Mouse (Mus musculus) forebrain, embryonic 14.5 days (tissue): ENCODE measurements at regions not wholly inside any gene's neighbourhood (a gene's known extent, or its start where the extent isn't known, plus 50 kb on each side); places are given as distances from the start of the nearest gene placed in this dataset.
A peak's percentile ranks its signal among the peaks of the same experiment; 100 is the strongest.

Experiments
- ATAC-seq: fragments of 200-750 bp; cut with Nextera tagmentation; 2 replicates; pipeline ENCODE4 v1.8.0; 2017; ENCODE audit warnings: mild to moderate bottlenecking, moderate library complexity
- DNase-seq: peaks from one replicate; pipeline ENCODE4 v3.0.0-alpha.2; 2015; ENCODE audit warnings: low spot score
- H3K27ac ChIP-seq: fragments of 300-500 bp; sonication (generic); 2 replicates; pipeline ENCODE4 v1.5.1; 2014; ENCODE audit warnings: low read depth, mild to moderate bottlenecking, control low read depth, low read length, moderate library complexity
- H3K27me3 ChIP-seq: fragments of 300-500 bp; sonication (generic); replicated peaks from 2 replicates; pipeline ENCODE4 v1.6.1; 2014; ENCODE audit warnings: low read length, control low read depth, mixed read lengths; ENCODE audit not compliant: control insufficient read depth, insufficient read depth
- H3K36me3 ChIP-seq: fragments of 300-500 bp; sonication (generic); 2 replicates; pipeline ENCODE4 v1.6.1; 2014; ENCODE audit warnings: low read length, control low read depth; ENCODE audit not compliant: control insufficient read depth, insufficient read depth
- H3K4me1 ChIP-seq: fragments of 300-500 bp; sonication (generic); 2 replicates; pipeline ENCODE4 v1.6.1; 2014; ENCODE audit warnings: antibody characterized with exemption, low read length, control low read depth; ENCODE audit not compliant: control insufficient read depth, insufficient read depth
- H3K4me2 ChIP-seq: fragments of 300-500 bp; sonication (generic); 2 replicates; pipeline ENCODE4 v1.6.1; 2014; ENCODE audit warnings: mild to moderate bottlenecking, control low read depth, low read length
- H3K4me3 ChIP-seq: fragments of 300-500 bp; sonication (generic); 2 replicates; pipeline ENCODE4 v1.5.1; 2014; ENCODE audit warnings: low read depth, low read length, control low read depth
- H3K9ac ChIP-seq: fragments of 300-500 bp; sonication (generic); 2 replicates; pipeline ENCODE4 v1.6.1; 2014; ENCODE audit warnings: mild to moderate bottlenecking, low read length, control low read depth, moderate library complexity
- H3K9me3 ChIP-seq: fragments of 300-500 bp; sonication (generic); replicated peaks from 2 replicates; pipeline ENCODE4 v1.6.1; 2016; ENCODE audit warnings: low read length, control low read depth, mixed read lengths; ENCODE audit not compliant: control insufficient read depth
- WGBS: fragments of 180-500 bp; shearing (Covaris S2); extraction: QIAGEN DNeasy Blood & Tissue Kit; methylation state at CpG from one replicate; pipeline ENCODE4 v1.1.7; 2014; 5-methylcytosine and 5-hydroxymethylcytosine counted together

DNA sequence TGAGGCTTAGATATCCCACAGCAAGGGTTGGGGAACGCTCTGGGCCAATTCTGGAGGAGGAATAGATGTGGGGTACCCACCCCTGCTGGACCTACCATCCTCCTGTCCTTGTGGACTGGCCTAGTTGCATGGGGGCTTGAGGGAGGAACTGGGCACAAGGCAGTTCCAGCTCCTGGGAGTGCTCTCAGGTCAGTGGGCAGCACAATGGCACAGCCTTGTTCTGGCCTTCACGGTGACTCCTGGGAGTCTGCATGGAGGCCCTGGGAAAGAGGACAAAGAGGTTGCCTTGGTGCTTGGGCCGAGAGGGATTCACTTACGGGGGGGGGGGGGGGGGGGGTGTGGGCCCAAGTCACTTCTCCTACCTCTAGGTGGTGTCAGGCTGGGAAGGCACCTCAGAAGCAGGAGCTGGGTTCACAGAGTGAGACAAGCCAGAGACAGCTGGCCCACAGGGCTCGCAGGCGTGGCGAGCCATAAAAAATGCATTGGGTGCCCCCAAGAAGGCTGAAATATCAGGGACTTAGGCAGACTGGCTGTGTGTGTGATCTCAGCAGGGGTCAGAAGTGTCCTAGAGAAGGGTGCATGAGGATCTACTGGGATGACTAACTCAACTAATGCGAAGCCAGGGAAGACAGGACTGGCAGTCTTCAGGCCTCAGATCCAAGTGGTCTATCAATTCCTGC, 83.7 kb downstream of the 1700001O22Rik start:
- H3K9me3 ChIP-seq: no peaks in the 10 kb centered on the region
- H3K4me3 ChIP-seq: peak overlapping the region; percentile 24
- H3K36me3 ChIP-seq: no peaks in the 10 kb centered on the region
- peak overlapping the region; percentile 77 for H3K9ac ChIP-seq
- no peaks in the 10 kb centered on the region for H3K27me3 ChIP-seq
- DNase-seq (no peak), ATAC-seq (no peak)
- 12% methylated on average over 8 of the region's 8 CpGs for WGBS
- peaks cover 80% of the 10 kb centered on the region for H3K4me1 ChIP-seq
- H3K27ac ChIP-seq: peak overlapping the region; percentile 100
- H3K4me2 ChIP-seq: peak overlapping the region; percentile 64

- Histone ChIP-seq H3K9ac (peak overlapping the region; percentile 77), H3K4me3 (peak overlapping the region; percentile 24), H3K27ac (peak overlapping the region; percentile 100), H3K9me3 (no peaks in the 10 kb centered on the region), H3K4me2 (peak overlapping the region; percentile 64), H3K4me1 (peaks cover 73% of the 10 kb centered on the region), H3K27me3 (no peaks in the 10 kb centered on the region), H3K36me3 (no peaks in the 10 kb centered on the region)
- ATAC-seq (peak; percentile 50), DNase-seq (peak; percentile 98)
- WGBS: under 1% methylated on average over 29 of the region's 29 CpGs
Measured at GRCm38 (mm10) chr2:30718741-30719381, 84.6 kb downstream of the 1700001O22Rik start.

- Histone ChIP-seq H3K9ac (peak overlapping the region; percentile 77), H3K4me1 (peaks cover 71% of the 10 kb centered on the region), H3K9me3 (no peaks in the 10 kb centered on the region), H3K4me2 (peak overlapping the region; percentile 64), H3K4me3 (peak overlapping the region; percentile 24; the same call in 1 of the 2 replicates), H3K27ac (peak overlapping the region; percentile 100), H3K36me3 (no peaks in the 10 kb centered on the region), H3K27me3 (no peaks in the 10 kb centered on the region)
- WGBS: under 1% methylated on average over 12 of the region's 12 CpGs
- DNase-seq (peak; percentile 96), ATAC-seq (peak; percentile 57)
Measured at GRCm38 (mm10) chr2:30718329-30718675, 85.2 kb downstream of the 1700001O22Rik start.

- H3K4me2 ChIP-seq: peak overlapping the region; percentile 64
- DNase-seq: peak; percentile 68
- no peaks in the 10 kb centered on the region for H3K27me3 ChIP-seq
- H3K9me3 ChIP-seq: no peaks in the 10 kb centered on the region
- no peak for ATAC-seq
- H3K27ac ChIP-seq: peak overlapping the region; percentile 100
- 1% methylated on average over 16 of the region's 16 CpGs for WGBS
- no peaks in the 10 kb centered on the region for H3K36me3 ChIP-seq
- H3K9ac ChIP-seq: peak overlapping the region; percentile 50
- H3K4me3 ChIP-seq: no peak overlapping the region
- peaks cover 71% of the 10 kb centered on the region for H3K4me1 ChIP-seq
Measured at GRCm38 (mm10) chr2:30717566-30718328, 85.7 kb downstream of the 1700001O22Rik start.

DNA sequence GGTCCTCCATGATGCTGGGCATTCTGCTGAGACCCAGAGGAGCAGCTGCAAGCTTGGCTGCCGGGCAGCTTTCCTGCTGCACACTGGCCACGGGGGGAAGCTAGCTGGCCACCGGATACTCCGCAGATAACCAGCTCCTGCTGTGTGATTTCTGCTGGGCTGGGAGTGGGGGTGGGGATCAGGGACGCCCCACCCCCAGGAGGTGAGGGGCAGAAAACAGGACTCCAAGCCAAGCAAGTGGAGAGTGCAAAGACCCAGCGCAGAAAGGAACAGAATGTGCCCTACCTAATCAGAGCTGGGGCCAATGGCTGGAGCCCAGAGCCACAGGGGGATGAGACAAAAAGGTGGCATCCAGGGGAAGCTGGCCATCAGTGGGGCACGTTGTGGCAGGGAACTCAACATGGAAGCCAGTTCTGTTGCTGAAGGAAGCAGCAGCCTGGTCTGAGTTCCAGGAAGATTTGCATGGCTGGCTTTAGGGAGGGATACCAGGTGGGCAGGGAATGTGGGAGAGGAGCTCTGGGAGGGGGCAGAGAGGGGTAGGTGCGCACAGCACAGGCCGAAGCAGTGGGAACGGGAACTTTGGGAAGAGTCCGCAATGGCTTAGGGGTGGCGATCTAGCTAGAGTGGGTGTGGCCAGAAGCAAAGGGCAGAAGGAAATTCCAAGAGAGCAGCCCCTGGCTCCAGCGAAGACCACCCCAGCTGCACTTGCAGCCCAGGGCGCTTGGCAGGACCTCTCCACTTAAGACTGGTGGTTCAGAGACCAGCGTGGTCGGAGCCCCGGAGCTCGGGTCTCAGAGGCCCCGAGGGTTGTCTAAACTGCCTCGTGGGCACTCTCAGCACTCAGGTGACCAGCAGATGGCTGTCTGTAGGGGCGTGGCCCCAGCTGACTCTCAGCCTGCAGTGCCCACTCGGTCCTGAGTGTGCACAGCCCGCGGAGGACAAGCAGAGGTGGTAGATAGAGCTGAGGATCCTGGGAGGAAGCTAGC, 86.6 kb downstream of the 1700001O22Rik start:
- peak overlapping the region; percentile 64; the same call in 1 of the 2 replicates for H3K4me2 ChIP-seq

DNA sequence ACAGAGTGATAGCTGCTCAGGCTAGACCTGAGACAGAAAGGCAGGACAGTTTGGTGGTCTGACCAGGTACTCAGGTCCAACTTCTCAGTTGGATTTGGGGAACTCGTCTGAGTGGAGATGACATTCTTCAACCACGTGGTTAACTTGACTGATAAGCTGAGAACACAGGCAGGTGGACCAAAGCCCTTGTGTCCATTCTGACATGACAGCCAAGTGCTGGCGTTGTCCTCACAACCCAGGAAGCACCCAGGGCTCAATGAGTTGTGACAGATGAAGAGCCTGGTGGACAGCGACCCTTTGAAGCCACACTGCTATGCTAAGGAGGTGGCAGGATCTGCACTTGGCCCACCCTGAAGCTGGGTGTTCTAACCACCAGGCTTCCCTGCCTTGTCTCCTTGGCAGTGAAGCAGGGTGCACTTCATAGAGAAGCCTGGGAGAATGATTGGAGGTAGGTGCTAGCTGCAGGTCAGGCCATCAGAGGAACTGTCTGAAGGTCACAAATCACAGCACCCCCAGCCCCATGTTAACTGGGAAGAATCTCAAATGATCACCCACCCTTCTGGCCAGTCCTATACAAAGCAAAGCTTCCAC, 87.6 kb downstream of the 1700001O22Rik start:
- Histone ChIP-seq H3K9me3 (no peaks in the 10 kb centered on the region), H3K4me1 (peaks cover 70% of the 10 kb centered on the region), H3K9ac (0 out of 2 replicates have a peak overlapping the region, but pooled peaks have one; percentile 50), H3K4me2 (no peak overlapping the region), H3K27me3 (no peaks in the 10 kb centered on the region), H3K4me3 (no peak overlapping the region), H3K36me3 (no peaks in the 10 kb centered on the region), H3K27ac (peak overlapping the region; percentile 100)
- 81% methylated on average over 4 of the region's 4 CpGs for WGBS
- no peak for DNase-seq
- ATAC-seq: no peak

More for the DNA sequence above, 86.6 kb downstream of the 1700001O22Rik start:
- no peaks in the 10 kb centered on the region for H3K27me3 ChIP-seq
- H3K36me3 ChIP-seq: no peaks in the 10 kb centered on the region
- peak overlapping the region; percentile 100 for H3K27ac ChIP-seq
- no peaks in the 10 kb centered on the region for H3K9me3 ChIP-seq
- ATAC-seq (no peak), DNase-seq (peak; percentile 38)
- H3K9ac ChIP-seq: peak overlapping the region; percentile 50
- no peak overlapping the region for H3K4me3 ChIP-seq
- 5% methylated on average over 24 of the region's 24 CpGs for WGBS
- H3K4me1 ChIP-seq: peaks cover 71% of the 10 kb centered on the region

GRCm38 (mm10) chr2:30713535-30713934, 89.9 kb downstream of the 1700001O22Rik start:
- H3K4me2 ChIP-seq: no peak overlapping the region
- no peak for DNase-seq
- no peaks in the 10 kb centered on the region for H3K27me3 ChIP-seq
- peaks cover 65% of the 10 kb centered on the region for H3K4me1 ChIP-seq
- H3K27ac ChIP-seq: peak overlapping the region; percentile 97
- no peak overlapping the region for H3K4me3 ChIP-seq
- no peaks in the 10 kb centered on the region for H3K36me3 ChIP-seq
- WGBS: 10% methylated on average over 3 of the region's 3 CpGs
- H3K9ac ChIP-seq: no peak overlapping the region
- H3K9me3 ChIP-seq: no peaks in the 10 kb centered on the region
- no peak for ATAC-seq
